In genomic region chr10:59800159-59800558, GRCm38 (mm10) we compare ENCODE assay signal across 9 mouse cellular contexts.
A peak's percentile ranks its signal among the peaks of the same experiment; 100 is the strongest.
DNase-seq lines count a peak whose midpoint lies in the region; ATAC-seq lines count a peak whose summit lies in the region.
"Had no signal": no experiment of that assay in that cellular context is flagged by ENCODE, and none has a peak within 500 bp of the region (broad histone marks: within the 10 kb centered on the region; RNA-seq: fewer than 3 reads in every experiment).

No protein-coding gene starts in this region.

- H3K4me2 ChIP-seq in liver, embryonic 16.5 days (ENCODE audit: low read depth, low read length), result peak overlapping the region; percentile 54
- H3K4me2 ChIP-seq: limb, embryonic 12.5 days had no signal

- 0 out of 2 replicates have a peak, but pooled peaks have one; percentile 12 for ATAC-seq in liver, embryonic 16.5 days (ENCODE audit: low read depth)

- peak overlapping the region; percentile 45; the same call in 1 of the 2 replicates for H3K9ac ChIP-seq in liver, embryonic 16.5 days (ENCODE audit: low read depth, low read length)
- H3K9ac ChIP-seq: limb, embryonic 12.5 days had no signal

- H3K27me3 ChIP-seq in liver, embryonic 16.5 days (ENCODE audit: control insufficient read depth, insufficient read depth, low read depth, low read length), result no peaks in the 10 kb centered on the region
- H3K27me3 ChIP-seq: limb, embryonic 12.5 days had no signal

- DNase-seq in urinary bladder, postnatal 14 days (ENCODE audit: low spot score), result peak; percentile 16
- no peak for DNase-seq in urinary bladder, postnatal 10 days (ENCODE audit: low spot score)
- DNase-seq in fibroblast of lung, adult 2 months (ENCODE audit: low read depth), result peak; percentile 12
- no peak for DNase-seq in adrenal gland, adult (ENCODE audit: inconsistent age in 2 of 2, low spot score in 1 of 2)
- DNase-seq in layer of hippocampus, adult 9-10 months (ENCODE audit: low spot score), result no peak
- DNase-seq in gastrocnemius, postnatal 4 days (ENCODE audit: low spot score in 2 of 2), result no peak
- DNase-seq: cerebellum, adult 11 months had no signal

- no peaks in the 10 kb centered on the region for H3K9me3 ChIP-seq in liver, embryonic 16.5 days (replicated peaks; ENCODE audit: control insufficient read depth, low read length)
- H3K9me3 ChIP-seq: limb, embryonic 12.5 days had no signal

- peaks cover 42% of the 10 kb centered on the region for H3K4me1 ChIP-seq in liver, embryonic 16.5 days (ENCODE audit: control insufficient read depth, low read depth, low read length)

- H3K4me3 ChIP-seq in liver, embryonic 16.5 days (ENCODE audit: low read depth, low read length), result no peak overlapping the region
- H3K4me3 ChIP-seq: limb, embryonic 12.5 days had no signal

- H3K36me3 ChIP-seq in liver, embryonic 16.5 days (ENCODE audit: control insufficient read depth, insufficient read depth), result peaks cover 7% of the 10 kb centered on the region; the same call in 1 of the 2 replicates

- peak overlapping the region; percentile 94 for H3K27ac ChIP-seq in liver, embryonic 16.5 days (ENCODE audit: low read length)

- 52% methylated on average over 10 of the region's 10 CpGs for WGBS in liver, embryonic 16.5 days (ENCODE audit: insufficient replicate concordance)

Comparison
In these comparisons a context has a peak if more than half of its experiments do, and no peak if none do; other contexts are left out.
1. DNase-seq: peak in urinary bladder, postnatal 14 days (single experiment) and fibroblast of lung, adult 2 months (single experiment); none in urinary bladder, postnatal 10 days (single experiment), adrenal gland, adult (0 of 2), layer of hippocampus, adult 9-10 months (single experiment) and gastrocnemius, postnatal 4 days (0 of 2).